Mouse (Mus musculus) G1E (cell line): ENCODE measurements around the gene Nanos3. TPM values are rescaled to one million over a fixed set of nuclear protein-coding genes. Genes with fewer than 3 reads are reported as not detected.

Experiments used
- ATAC-seq: 2 replicates; pipeline ENCODE4 v1.8.0; 2016; ENCODE audit warnings: mild to moderate bottlenecking; ENCODE audit not compliant: insufficient number of reproducible peaks, poor library complexity, low FRiP score, severe bottlenecking; ENCODE audit errors: extremely low read depth
- DNase-seq: peaks from one replicate; pipeline ENCODE4 v3.0.0; 2012; ENCODE audit warnings: low spot score
- H3K27me3 ChIP-seq: 2 replicates; pipeline ENCODE4 v1.6.1; 2012; ENCODE audit warnings: mild to moderate bottlenecking, low read length, inconsistent platforms; ENCODE audit not compliant: insufficient read depth
- H3K36me3 ChIP-seq: replicated peaks from 2 replicates; pipeline ENCODE3; 2012; ENCODE audit warnings: mild to moderate bottlenecking, inconsistent platforms
- H3K4me1 ChIP-seq: 2 replicates; pipeline ENCODE4 v1.6.1; 2012; ENCODE audit warnings: low read depth, low read length, inconsistent platforms, mixed read lengths; ENCODE audit not compliant: insufficient read depth
- H3K4me3 ChIP-seq: 2 replicates; pipeline ENCODE4 v1.5.1; 2012; ENCODE audit warnings: low read depth, mild to moderate bottlenecking, inconsistent platforms, low read length, moderate library complexity, mixed read lengths
- H3K9me3 ChIP-seq: replicated peaks from 2 replicates; pipeline ENCODE4 v1.6.1; 2012; ENCODE audit warnings: inconsistent platforms
- CTCF ChIP-seq: IDR thresholded peaks from 2 replicates; pipeline ENCODE4 v1.5.1; 2012; ENCODE audit warnings: low read depth, low read length, inconsistent platforms, mixed read lengths
- GATA1 ChIP-seq: IDR thresholded peaks from 2 replicates; pipeline ENCODE4 v1.6.1; 2012; ENCODE audit warnings: borderline replicate concordance, low read length, inconsistent platforms, mixed read lengths
- GATA2 ChIP-seq: IDR thresholded peaks from 2 replicates; pipeline ENCODE4 v1.6.1; 2012; ENCODE audit warnings: low read depth, low read length, inconsistent platforms, borderline replicate concordance
- POLR2AphosphoS5 ChIP-seq: IDR thresholded peaks from 2 replicates; pipeline ENCODE4 v1.6.1; 2012; ENCODE audit warnings: low read depth, low read length, inconsistent platforms; ENCODE audit not compliant: insufficient replicate concordance
- TAL1 ChIP-seq: conservative IDR thresholded peaks from 2 replicates; pipeline ENCODE4 v1.6.1; 2012; ENCODE audit warnings: low read depth, low read length, inconsistent platforms, mixed read lengths
- polyA plus RNA-seq: library from polyadenylated mRNA; stranded (reverse); fragments of >175 nt; gene quantifications from 2 replicates; pipeline ENCODE4 v1.2.3, GENCODE M21; 2012
- total RNA-seq, 2 experiments: library from RNA; stranded (forward) in 1 of 2; stranded (reverse) in 1 of 2; fragments of 200-1000 nt in 1 of 2; fragments of >200 nt in 1 of 2; fragmentation: Nextera tagmentation in 1 of 2; gene quantifications; 2 replicates each; pipeline ENCODE4 v1.2.3; 2014 to 2017

Gene Nanos3
- total and polyA plus RNA-seq, 3 experiments = not detected

DNA sequence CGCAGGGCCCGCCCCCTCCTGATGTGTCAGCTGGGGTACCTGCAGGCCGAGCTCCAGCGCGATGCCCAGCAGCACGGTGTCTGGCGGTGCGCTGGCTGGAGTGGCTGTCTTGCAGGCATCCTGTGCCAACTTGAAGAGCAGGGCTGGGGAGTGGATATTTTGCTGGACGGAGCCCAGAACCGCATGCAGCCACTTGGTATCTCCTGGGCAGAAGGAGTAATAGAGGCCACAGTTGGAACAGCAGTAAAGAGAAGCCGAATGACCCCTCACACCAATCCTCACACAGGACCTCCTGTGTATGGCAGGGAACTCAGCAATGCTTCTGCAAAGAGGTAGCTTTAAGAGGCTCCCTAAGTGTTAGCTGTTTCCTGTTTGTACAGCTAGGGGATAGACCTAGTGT, 32.2 kb upstream of the Nanos3 start:
- H3K36me3 ChIP-seq = peaks cover 89% of the 10 kb centered on the region
- TF ChIP-seq POLR2AphosphoS5 (no peak), GATA1 (no peak)
- no peak for ATAC-seq

DNA sequence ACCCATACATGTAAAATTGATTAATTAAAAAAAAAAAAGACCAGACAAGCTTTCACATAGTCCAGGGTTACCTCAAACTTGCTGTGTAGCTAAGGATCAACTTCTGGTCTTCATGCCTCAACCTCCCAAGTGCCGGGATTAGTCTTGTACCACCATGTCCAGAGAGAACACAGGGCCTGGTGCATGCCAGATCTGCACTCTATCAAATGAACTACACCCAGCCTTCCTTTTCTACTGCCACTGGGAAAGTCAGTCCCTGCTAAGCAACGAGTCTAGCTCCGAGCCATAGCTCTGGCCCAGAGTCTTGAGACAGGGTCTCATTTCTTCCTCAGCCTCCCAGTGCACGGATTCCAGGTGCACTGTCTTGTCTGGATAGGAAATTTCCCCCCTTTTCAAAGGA, 28.3 kb upstream of the Nanos3 start:
- DNase-seq (no peak), ATAC-seq (no peak)
- no peak overlapping the region for H3K4me3 ChIP-seq
- H3K9me3 ChIP-seq = no peaks in the 10 kb centered on the region
- TF ChIP-seq GATA1 (no peak), GATA2 (no peak), TAL1 (no peak), CTCF (no peak), POLR2AphosphoS5 (no peak)
- peaks cover 96% of the 10 kb centered on the region for H3K36me3 ChIP-seq
- H3K4me1 ChIP-seq = peaks cover 34% of the 10 kb centered on the region
- H3K27me3 ChIP-seq = no peaks in the 10 kb centered on the region

More for the DNA sequence above, 32.2 kb upstream of the Nanos3 start:
- H3K4me3 ChIP-seq = no peak overlapping the region
- H3K4me1 ChIP-seq = peaks cover 22% of the 10 kb centered on the region
- H3K9me3 ChIP-seq = no peaks in the 10 kb centered on the region
- no peaks in the 10 kb centered on the region for H3K27me3 ChIP-seq
- no peak for DNase-seq

DNA sequence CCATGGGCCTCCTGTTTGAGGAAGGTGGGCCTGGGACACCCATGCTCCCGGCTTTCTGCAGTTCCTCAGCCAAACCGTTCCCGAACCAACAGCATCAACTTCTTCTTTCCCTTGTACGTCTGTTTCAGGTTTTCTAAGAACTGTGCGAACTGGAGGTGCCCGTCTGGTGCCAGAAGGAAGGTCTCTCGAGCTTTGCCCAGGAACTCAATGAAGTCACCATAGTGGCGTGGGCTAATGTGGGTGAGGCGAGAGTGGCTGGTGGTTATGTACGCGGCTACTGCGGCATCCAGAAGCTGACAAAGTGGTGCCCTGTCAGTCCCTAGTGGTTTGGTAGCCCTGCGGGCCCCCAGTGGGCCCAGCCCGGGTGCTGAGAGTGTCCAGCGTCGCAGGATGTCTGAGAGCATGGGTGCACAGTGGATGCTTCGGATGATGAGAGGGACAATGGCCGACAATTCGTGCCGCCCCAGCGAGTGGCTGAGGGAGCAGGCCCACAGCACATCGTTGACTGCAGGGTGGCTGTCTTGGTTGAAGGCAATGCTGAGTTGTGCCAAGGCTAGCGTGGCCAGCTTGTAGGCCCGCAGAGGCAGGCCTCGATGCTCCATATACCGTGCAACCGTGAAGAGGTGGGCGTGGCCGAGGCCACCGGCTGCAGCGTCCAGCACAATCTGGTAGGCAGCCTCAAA, 27.0 kb upstream of the Nanos3 start:
- Histone ChIP-seq H3K27me3 (no peaks in the 10 kb centered on the region), H3K36me3 (peaks cover 95% of the 10 kb centered on the region), H3K4me1 (peaks cover 47% of the 10 kb centered on the region), H3K4me3 (no peak overlapping the region), H3K9me3 (no peaks in the 10 kb centered on the region)
- DNase-seq (no peak), ATAC-seq (no peak)
- TF ChIP-seq POLR2AphosphoS5 (0 out of 2 replicates have a peak, but pooled peaks have one; percentile 25), CTCF (no peak)

DNA sequence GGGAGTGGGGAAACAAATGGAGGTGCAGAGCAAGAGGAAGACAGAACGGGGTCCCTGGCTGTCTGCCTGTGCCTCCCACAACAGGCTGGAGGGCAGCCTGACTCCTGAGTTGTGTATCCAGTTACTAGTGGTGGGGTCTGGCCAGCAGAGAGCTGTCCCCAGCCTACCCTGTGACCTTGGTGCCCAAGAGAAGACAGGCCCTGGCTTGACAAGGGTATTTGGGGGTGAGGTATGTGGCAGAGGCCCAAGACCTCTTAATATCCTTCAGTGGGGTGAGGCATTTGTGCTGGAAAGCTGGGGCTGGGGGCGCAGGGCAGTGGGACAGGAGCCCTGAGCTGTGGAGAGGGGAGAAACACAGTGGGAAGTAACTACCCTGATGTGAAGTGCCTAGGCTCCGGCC, 26.2 kb upstream of the Nanos3 start:
- Histone ChIP-seq H3K9me3 (no peaks in the 10 kb centered on the region), H3K27me3 (no peaks in the 10 kb centered on the region), H3K4me1 (peaks cover 52% of the 10 kb centered on the region), H3K36me3 (peaks cover 94% of the 10 kb centered on the region), H3K4me3 (no peak overlapping the region)
- TF ChIP-seq TAL1 (no peak), POLR2AphosphoS5 (no peak), GATA2 (no peak), GATA1 (no peak), CTCF (no peak)
- ATAC-seq (no peak), DNase-seq (no peak)

DNA sequence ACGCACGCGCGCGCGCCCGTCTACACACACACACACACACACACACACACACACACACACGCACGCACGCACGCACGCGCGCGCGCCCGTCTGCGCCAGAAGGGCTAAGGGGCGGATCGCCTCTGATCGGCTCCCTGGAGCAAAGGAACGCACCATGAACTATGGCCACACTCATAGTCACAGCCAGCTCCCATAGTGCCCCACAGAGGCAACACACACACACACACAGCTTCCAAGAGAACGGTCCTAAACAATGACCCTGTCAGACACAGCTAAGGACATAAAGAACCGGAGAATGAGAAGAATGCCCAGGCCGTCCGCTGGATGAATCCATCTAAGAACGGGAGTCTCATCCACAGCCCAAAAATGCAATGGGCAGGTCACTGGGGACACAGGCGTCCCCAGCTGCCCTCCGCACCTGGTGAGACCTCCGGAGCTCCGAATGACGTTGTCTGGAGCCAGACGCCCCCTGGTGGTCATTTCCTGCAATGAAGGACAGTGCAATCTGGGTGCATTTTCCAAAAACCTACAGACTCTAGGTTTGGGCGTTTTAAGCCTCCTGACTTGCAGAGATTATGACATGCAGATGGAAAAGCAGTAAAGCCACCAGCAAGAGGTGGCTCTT, 25.3 kb upstream of the Nanos3 start:
- Histone ChIP-seq H3K36me3 (peaks cover 94% of the 10 kb centered on the region), H3K4me1 (peaks cover 59% of the 10 kb centered on the region), H3K9me3 (no peaks in the 10 kb centered on the region), H3K27me3 (no peaks in the 10 kb centered on the region), H3K4me3 (no peak overlapping the region)
- peak; percentile 58 for DNase-seq
- TF ChIP-seq CTCF = peak; percentile 88
- TF ChIP-seq TAL1 = no peak
- no peak for TF ChIP-seq GATA2
- no peak for TF ChIP-seq GATA1
- ATAC-seq = no peak

DNA sequence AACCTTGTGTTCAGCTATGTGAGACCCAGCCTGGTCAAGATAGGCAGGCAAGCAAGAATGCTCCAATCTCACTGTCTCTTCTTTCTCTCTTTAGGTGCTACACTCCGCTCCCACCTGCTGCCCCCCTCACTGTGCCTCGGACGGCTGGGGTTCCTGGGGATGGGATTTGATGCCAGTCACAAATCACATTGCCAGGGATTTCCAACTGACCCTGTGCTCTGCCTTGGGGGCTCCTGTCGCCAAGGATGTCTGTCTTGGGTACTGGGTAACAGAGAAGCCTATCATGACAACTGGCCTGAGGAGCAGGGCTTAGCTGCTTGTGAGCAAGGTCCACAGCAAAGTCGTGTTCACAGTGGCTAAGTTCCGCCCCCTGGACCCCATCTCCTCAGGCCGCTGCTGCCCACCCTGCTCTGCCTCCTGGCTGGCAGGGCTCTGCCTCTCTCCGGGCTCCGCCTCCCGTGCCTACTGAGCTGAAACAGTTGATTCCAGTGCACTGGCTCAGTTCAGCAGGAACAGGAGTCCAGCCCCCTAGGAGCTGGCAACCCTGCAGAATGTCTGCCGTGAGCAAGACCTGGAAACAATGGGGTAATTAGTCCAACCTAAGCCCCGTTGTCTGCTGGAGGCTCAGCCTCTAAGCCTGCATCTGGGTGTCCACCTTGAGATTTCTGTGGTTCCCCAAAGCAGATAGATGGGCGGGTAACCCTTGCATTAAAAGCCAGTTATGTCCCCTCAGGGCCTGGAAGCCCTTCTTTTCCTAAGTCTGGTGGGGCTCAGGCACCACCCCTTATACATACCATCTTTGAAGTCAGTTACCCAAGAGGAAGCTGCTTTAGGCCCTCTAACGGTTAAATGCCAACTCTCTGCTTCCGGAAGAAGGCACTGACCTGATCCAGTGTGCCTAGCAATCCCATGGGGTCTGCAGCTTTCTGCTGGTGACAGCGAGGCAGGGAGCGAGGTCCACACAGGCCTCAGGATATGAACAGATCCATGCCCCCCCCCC, 23.7 kb upstream of the Nanos3 start:
- DNase-seq = no peak
- Histone ChIP-seq H3K27me3 (no peaks in the 10 kb centered on the region), H3K9me3 (no peaks in the 10 kb centered on the region), H3K36me3 (peaks cover 92% of the 10 kb centered on the region), H3K4me1 (peaks cover 71% of the 10 kb centered on the region), H3K4me3 (peak overlapping the region; percentile 49; the same call in 1 of the 2 replicates)
- no peak for ATAC-seq
- no peak for TF ChIP-seq GATA2
- TF ChIP-seq POLR2AphosphoS5 = no peak
- no peak for TF ChIP-seq GATA1
- no peak for TF ChIP-seq TAL1
- TF ChIP-seq CTCF = no peak
